Mouse (Mus musculus): ENCODE measurements around the gene Haus6. TPM values are rescaled to one million over a fixed set of nuclear protein-coding genes. Genes with fewer than 3 reads are reported as not detected.

Gene Haus6
- polyA plus RNA-seq, 1 experiment: 7.6 TPM

DNA sequence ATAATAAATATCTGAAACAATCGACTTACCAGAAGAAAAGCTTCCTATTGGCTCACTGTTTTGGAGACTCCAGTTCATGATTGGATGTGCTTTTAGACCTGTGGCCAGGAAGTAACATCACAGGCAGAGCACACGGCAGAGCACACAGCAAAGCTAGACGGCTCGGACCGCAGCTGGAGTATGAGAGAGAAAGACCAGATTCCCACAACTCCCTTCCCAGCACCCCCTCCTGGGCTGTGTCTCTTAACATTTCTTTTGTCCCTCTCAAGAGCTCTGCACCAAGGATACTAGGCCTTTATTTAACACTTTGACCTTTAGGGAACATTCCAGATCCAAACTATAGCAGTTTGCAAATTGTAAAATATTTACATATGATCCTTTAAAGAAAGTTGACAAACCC, 72.9 kb downstream of the Haus6 start:
- no peaks in the 10 kb centered on the region for H3K79me2 ChIP-seq (ENCODE audit: control insufficient read depth, insufficient read depth)
- H3K79me3 ChIP-seq (ENCODE audit: low read depth): no peaks in the 10 kb centered on the region
- no peak overlapping the region for H3ac ChIP-seq (ENCODE audit: control insufficient read depth, insufficient read length, low read depth)
- no peaks in the 10 kb centered on the region for H3K36me3 ChIP-seq (ENCODE audit: control insufficient read depth, insufficient read depth)
- no peak overlapping the region for H3K4me3 ChIP-seq (ENCODE audit: insufficient read depth, poor library complexity, severe bottlenecking)
- no peaks in the 10 kb centered on the region for H3K27me3 ChIP-seq (ENCODE audit: control insufficient read depth, insufficient read depth, insufficient read length)
- no peak for TF ChIP-seq CEBPB (IDR thresholded peaks at IDR 0.05; ENCODE audit: low read depth)
- no peak for TF ChIP-seq MYOG (IDR thresholded peaks at IDR 0.05; ENCODE audit: control insufficient read depth, extremely low read depth, insufficient read length)
- TF ChIP-seq MYOD1 (IDR thresholded peaks at IDR 0.05; ENCODE audit: control insufficient read depth, insufficient read length, low read depth): no peak
- no peak for TF ChIP-seq CTCF (IDR thresholded peaks at IDR 0.05; ENCODE audit: control insufficient read depth, insufficient read depth, insufficient read length)
- no peak for TF ChIP-seq MAX (IDR thresholded peaks at IDR 0.05)

DNA sequence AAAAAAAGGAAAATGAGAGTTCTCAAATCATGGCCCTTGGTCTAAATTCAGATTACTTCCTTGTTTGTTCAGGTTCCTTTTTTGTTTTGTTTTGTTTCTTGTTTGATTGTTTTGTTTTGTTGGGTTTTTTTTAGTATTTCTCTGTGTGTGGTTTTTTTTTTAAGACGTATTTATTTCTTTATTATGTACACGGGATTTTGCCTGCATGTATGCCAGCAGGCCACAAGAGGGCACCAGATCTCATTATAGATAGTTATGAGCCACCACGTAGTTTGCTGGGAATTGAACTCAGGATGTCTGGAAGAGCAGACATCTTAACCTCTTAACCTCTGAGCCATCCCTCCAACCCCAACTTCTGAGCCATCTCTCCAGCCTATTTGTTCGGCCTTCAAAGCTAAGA, 73.9 kb downstream of the Haus6 start:
- Histone ChIP-seq H3K27me3 (ENCODE audit: control insufficient read depth, insufficient read depth, insufficient read length) (no peaks in the 10 kb centered on the region), H3K79me2 (ENCODE audit: control insufficient read depth, insufficient read depth) (no peaks in the 10 kb centered on the region), H3K4me3 (ENCODE audit: insufficient read depth, poor library complexity, severe bottlenecking) (no peak overlapping the region), H3K79me3 (ENCODE audit: low read depth) (no peaks in the 10 kb centered on the region), H3ac (ENCODE audit: control insufficient read depth, insufficient read length, low read depth) (no peak overlapping the region), H3K36me3 (ENCODE audit: control insufficient read depth, insufficient read depth) (no peaks in the 10 kb centered on the region)
- no peak for TF ChIP-seq CEBPB (IDR thresholded peaks at IDR 0.05; ENCODE audit: low read depth)
- no peak for TF ChIP-seq CTCF (IDR thresholded peaks at IDR 0.05; ENCODE audit: control insufficient read depth, insufficient read depth, insufficient read length)
- TF ChIP-seq MYOG (IDR thresholded peaks at IDR 0.05; ENCODE audit: control insufficient read depth, extremely low read depth, insufficient read length): no peak
- TF ChIP-seq MYOD1 (IDR thresholded peaks at IDR 0.05; ENCODE audit: control insufficient read depth, insufficient read length, low read depth): no peak
- no peak for TF ChIP-seq USF1 (IDR thresholded peaks at IDR 0.05; ENCODE audit: low read depth)
- no peak for TF ChIP-seq MAX (IDR thresholded peaks at IDR 0.05)
- TF ChIP-seq FOSL1 (IDR thresholded peaks at IDR 0.05; ENCODE audit: insufficient read depth, low read length, poor library complexity, severe bottlenecking): no peak

DNA sequence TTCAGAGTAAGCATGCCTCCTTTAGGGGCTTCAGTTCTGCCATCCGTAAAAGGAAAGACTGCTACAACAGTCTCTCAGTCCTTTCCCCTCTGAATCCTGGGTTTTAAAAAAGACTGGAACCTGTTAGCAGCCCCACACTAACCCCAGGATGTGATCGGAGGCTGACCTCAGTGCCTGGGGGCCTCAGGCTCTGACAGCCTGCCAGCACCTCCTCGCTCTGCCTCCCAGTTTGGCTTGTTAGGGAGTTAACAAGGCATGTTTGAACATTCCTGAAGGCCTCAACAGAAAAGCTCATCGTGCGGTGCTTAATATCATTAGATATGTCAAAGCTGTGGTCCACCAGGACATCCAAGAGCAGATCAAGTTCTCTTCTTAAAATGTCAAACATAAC, 77.8 kb downstream of the Haus6 start:
- Histone ChIP-seq H3K79me2 (ENCODE audit: control insufficient read depth, insufficient read depth) (no peaks in the 10 kb centered on the region), H3K36me3 (ENCODE audit: control insufficient read depth, insufficient read depth) (no peaks in the 10 kb centered on the region), H3ac (ENCODE audit: control insufficient read depth, insufficient read length, low read depth) (no peak overlapping the region), H3K79me3 (ENCODE audit: low read depth) (no peaks in the 10 kb centered on the region), H3K27me3 (ENCODE audit: control insufficient read depth, insufficient read depth, insufficient read length) (no peaks in the 10 kb centered on the region), H3K4me3 (ENCODE audit: insufficient read depth, poor library complexity, severe bottlenecking) (no peak overlapping the region)
- no peak for TF ChIP-seq CTCF (IDR thresholded peaks at IDR 0.05; ENCODE audit: control insufficient read depth, insufficient read depth, insufficient read length)
- TF ChIP-seq FOSL1 (IDR thresholded peaks at IDR 0.05; ENCODE audit: insufficient read depth, low read length, poor library complexity, severe bottlenecking): no peak
- TF ChIP-seq MAX (IDR thresholded peaks at IDR 0.05): no peak
- TF ChIP-seq MYOD1 (IDR thresholded peaks at IDR 0.05; ENCODE audit: control insufficient read depth, insufficient read length, low read depth): no peak
- TF ChIP-seq CEBPB (IDR thresholded peaks at IDR 0.05; ENCODE audit: low read depth): no peak
- TF ChIP-seq USF1 (IDR thresholded peaks at IDR 0.05; ENCODE audit: low read depth): no peak
- no peak for TF ChIP-seq MYOG (IDR thresholded peaks at IDR 0.05; ENCODE audit: control insufficient read depth, extremely low read depth, insufficient read length)

DNA sequence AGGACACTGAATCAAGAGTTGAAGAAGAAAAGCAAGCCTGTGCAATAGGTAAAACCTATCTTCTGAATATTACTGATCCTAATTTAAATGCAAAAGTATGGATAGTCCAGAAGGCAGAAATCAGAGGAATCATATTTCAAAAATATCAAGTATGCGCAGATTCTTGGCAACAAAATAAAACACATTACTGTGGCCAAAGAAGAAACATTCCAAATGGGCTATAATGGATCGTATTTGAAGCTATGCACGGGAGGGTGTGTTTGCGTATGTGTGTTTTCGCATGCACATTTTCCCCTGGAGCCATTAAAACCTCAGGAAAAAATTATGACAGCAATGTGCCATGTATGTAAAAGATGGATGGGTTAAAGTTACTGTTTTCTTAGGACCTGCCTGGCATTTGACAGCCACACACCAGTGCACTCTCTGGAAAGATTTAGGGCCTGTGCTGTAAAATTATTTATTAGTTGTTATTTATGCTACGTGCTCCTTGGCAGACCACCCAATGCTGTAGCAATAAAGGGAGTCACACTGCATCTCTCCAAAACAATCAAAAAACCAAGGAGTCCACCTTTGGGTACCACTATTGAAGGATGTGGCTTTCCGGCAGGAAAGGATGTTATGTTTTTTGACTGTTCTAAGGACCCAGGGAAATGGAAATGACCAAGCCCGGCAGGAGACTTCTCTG, 78.3 kb downstream of the Haus6 start:
- Histone ChIP-seq H3K27me3 (ENCODE audit: control insufficient read depth, insufficient read depth, insufficient read length) (no peaks in the 10 kb centered on the region), H3ac (ENCODE audit: control insufficient read depth, insufficient read length, low read depth) (no peak overlapping the region), H3K79me3 (ENCODE audit: low read depth) (no peaks in the 10 kb centered on the region), H3K36me3 (ENCODE audit: control insufficient read depth, insufficient read depth) (no peaks in the 10 kb centered on the region), H3K4me3 (ENCODE audit: insufficient read depth, poor library complexity, severe bottlenecking) (no peak overlapping the region), H3K79me2 (ENCODE audit: control insufficient read depth, insufficient read depth) (no peaks in the 10 kb centered on the region)
- no peak for TF ChIP-seq FOSL1 (IDR thresholded peaks at IDR 0.05; ENCODE audit: insufficient read depth, low read length, poor library complexity, severe bottlenecking)
- no peak for TF ChIP-seq MYOG (IDR thresholded peaks at IDR 0.05; ENCODE audit: control insufficient read depth, extremely low read depth, insufficient read length)
- TF ChIP-seq MAX (IDR thresholded peaks at IDR 0.05): no peak
- TF ChIP-seq CTCF (IDR thresholded peaks at IDR 0.05; ENCODE audit: control insufficient read depth, insufficient read depth, insufficient read length): no peak
- no peak for TF ChIP-seq USF1 (IDR thresholded peaks at IDR 0.05; ENCODE audit: low read depth)
- TF ChIP-seq CEBPB (IDR thresholded peaks at IDR 0.05; ENCODE audit: low read depth): no peak
- TF ChIP-seq MYOD1 (IDR thresholded peaks at IDR 0.05; ENCODE audit: control insufficient read depth, insufficient read length, low read depth): no peak

DNA sequence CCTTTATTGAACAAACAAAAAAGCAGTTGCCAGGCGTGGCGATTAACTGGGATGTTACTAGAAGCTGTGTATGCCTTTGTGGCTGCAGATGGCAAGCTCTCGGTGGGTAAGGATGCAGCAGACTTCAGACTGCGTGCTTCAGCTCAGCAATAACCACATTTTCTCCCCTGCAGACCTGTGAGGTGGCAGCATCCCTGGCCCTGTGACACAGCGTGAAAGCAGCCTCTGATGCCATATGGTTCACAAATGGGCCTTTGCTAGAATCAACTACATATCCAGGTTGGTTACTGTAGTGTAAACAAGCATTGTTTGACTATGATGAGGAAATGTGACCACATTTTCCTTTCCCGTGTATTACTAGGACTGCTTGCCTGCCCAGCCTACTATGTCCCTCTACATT, 82.7 kb downstream of the Haus6 start:
- H3ac ChIP-seq (ENCODE audit: control insufficient read depth, insufficient read length, low read depth): no peak overlapping the region
- TF ChIP-seq CTCF (IDR thresholded peaks at IDR 0.05; ENCODE audit: control insufficient read depth, insufficient read depth, insufficient read length) (no peak), MAX (IDR thresholded peaks at IDR 0.05) (no peak), USF1 (IDR thresholded peaks at IDR 0.05; ENCODE audit: low read depth) (no peak), MYOD1 (IDR thresholded peaks at IDR 0.05; ENCODE audit: control insufficient read depth, insufficient read length, low read depth) (no peak), MYOG (IDR thresholded peaks at IDR 0.05; ENCODE audit: control insufficient read depth, extremely low read depth, insufficient read length) (no peak), CEBPB (IDR thresholded peaks at IDR 0.05; ENCODE audit: low read depth) (no peak)
- H3K79me2 ChIP-seq (ENCODE audit: control insufficient read depth, insufficient read depth): no peaks in the 10 kb centered on the region
- peaks cover 12% of the 10 kb centered on the region for H3K27me3 ChIP-seq (ENCODE audit: control insufficient read depth, insufficient read depth, insufficient read length)
- H3K79me3 ChIP-seq (ENCODE audit: low read depth): no peaks in the 10 kb centered on the region
- no peak overlapping the region for H3K4me3 ChIP-seq (ENCODE audit: insufficient read depth, poor library complexity, severe bottlenecking)
- no peaks in the 10 kb centered on the region for H3K36me3 ChIP-seq (ENCODE audit: control insufficient read depth, insufficient read depth)

Other genes with a start within 250 kb of the Haus6 start
- gene Saxo1, start 53.7 kb downstream of the Haus6 start, polyA plus RNA-seq (2012; fragmentation: generic; extraction: Trizol): not detected
- gene Rraga, start 36.4 kb downstream of the Haus6 start, polyA plus RNA-seq (2012; fragmentation: generic; extraction: Trizol): 54.2 TPM
- gene Plin2, start 58.0 kb upstream of the Haus6 start, polyA plus RNA-seq (2012; fragmentation: generic; extraction: Trizol): 537 TPM
- 2.8 TPM for gene Dennd4c, start 136.5 kb upstream of the Haus6 start, polyA plus RNA-seq (2012; fragmentation: generic; extraction: Trizol)
- 2,408 TPM for gene Rps6, start 245.4 kb upstream of the Haus6 start, polyA plus RNA-seq (2012; fragmentation: generic; extraction: Trizol)

Data from C2C12 (cell line).